Comparison of ENCODE assay signal across 12 mouse cellular contexts in the genomic region with DNA sequence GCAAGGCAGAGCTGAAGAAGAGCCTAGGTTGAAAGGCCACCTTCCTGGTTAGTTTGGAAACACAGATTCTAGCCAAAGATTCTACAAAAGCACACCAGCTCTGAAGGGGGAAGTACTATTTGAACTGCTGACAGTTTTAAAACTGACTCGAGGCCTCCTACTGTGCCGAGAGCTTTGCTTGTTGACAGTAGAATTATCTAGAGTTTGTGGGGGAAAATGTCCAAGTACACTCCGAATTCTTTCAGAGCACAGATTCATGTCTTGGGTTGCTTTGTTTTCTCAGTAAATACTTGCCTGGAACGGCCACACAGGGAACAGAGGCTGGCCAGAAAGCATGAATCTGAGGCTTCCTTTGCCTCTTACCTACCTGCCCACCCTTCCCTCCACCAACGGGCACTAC.
DNase-seq lines count a peak whose midpoint lies in the region; ATAC-seq and TF ChIP-seq lines count a peak whose summit lies in the region.
"Had no signal": no experiment of that assay in that cellular context is flagged by ENCODE, and none has a peak within 500 bp of the region (broad histone marks: within the 10 kb centered on the region; RNA-seq: fewer than 3 reads in every experiment).

No protein-coding gene starts in this region.

- 0 out of 2 replicates have a peak, but pooled peaks cover 7% of the 10 kb centered on the region for H3K36me3 ChIP-seq in embryonic facial prominence, embryonic 10.5 days (replicated peaks)
- H3K36me3 ChIP-seq in stomach, postnatal 0 days (ENCODE audit: control insufficient read depth, insufficient read depth, low read length) = 0 out of 2 replicates have a peak, but pooled peaks cover 2% of the 10 kb centered on the region
- no peaks in the 10 kb centered on the region for H3K36me3 ChIP-seq in forebrain, embryonic 15.5 days
- H3K36me3 ChIP-seq in forebrain, postnatal 0 days (ENCODE audit: insufficient read depth) = no peaks in the 10 kb centered on the region
- H3K36me3 ChIP-seq: hindbrain, embryonic 10.5 days; midbrain, embryonic 10.5 days had no signal

- no peak for TF ChIP-seq CTCF in stomach, postnatal 0 days (IDR thresholded peaks at IDR 0.05; ENCODE audit: low read depth)
- no peak for TF ChIP-seq CTCF in forebrain, postnatal 0 days (IDR thresholded peaks at IDR 0.05; ENCODE audit: low read depth)

- H3K27ac ChIP-seq in embryonic facial prominence, embryonic 10.5 days (replicated peaks) = 0 out of 2 replicates have a peak overlapping the region, but pooled peaks have one; percentile 24
- H3K27ac ChIP-seq in stomach, postnatal 0 days (replicated peaks) = peak overlapping the region; percentile 4; the same call in 1 of the 2 replicates
- no peak overlapping the region for H3K27ac ChIP-seq in forebrain, embryonic 15.5 days (replicated peaks)
- H3K27ac ChIP-seq in forebrain, postnatal 0 days (ENCODE audit: low read depth, low read length) = no peak overlapping the region
- H3K27ac ChIP-seq: hindbrain, embryonic 10.5 days; liver, embryonic 14.5 days; midbrain, embryonic 10.5 days had no signal

- intact Hi-C loops in heart, postnatal 25 days (cut with DNase I) = no loop called here

- peak; percentile 18 to 24 for DNase-seq in heart, adult 18-20 months
- no peak for DNase-seq in heart, postnatal 25 days (ENCODE audit: low spot score)
- peak; percentile 10 for DNase-seq in lung, postnatal 36 days
- no peak for DNase-seq in lung, postnatal 4 days
- no peak for DNase-seq in embryonic facial prominence, embryonic 10.5 days (ENCODE audit: low spot score)
- no peak for DNase-seq in stomach, postnatal 0 days (ENCODE audit: low spot score)
- DNase-seq in forebrain, postnatal 0 days = no peak

- H3K9ac ChIP-seq in stomach, postnatal 0 days (ENCODE audit: low read length) = no peak overlapping the region
- H3K9ac ChIP-seq in forebrain, embryonic 15.5 days (replicated peaks) = no peak overlapping the region
- H3K9ac ChIP-seq in forebrain, postnatal 0 days = no peak overlapping the region
- H3K9ac ChIP-seq: liver, embryonic 14.5 days had no signal

- no peak for ATAC-seq in stomach, postnatal 0 days (ENCODE audit: low FRiP score, low TSS enrichment)
- ATAC-seq in forebrain, embryonic 15.5 days (replicated peaks) = no peak
- no peak for ATAC-seq in forebrain, postnatal 0 days
- ATAC-seq: forebrain, embryonic 14.5 days had no signal

- no peak overlapping the region for H3K4me3 ChIP-seq in embryonic facial prominence, embryonic 10.5 days
- H3K4me3 ChIP-seq in stomach, postnatal 0 days (ENCODE audit: low read depth, low read length) = no peak overlapping the region
- no peak overlapping the region for H3K4me3 ChIP-seq in forebrain, embryonic 15.5 days
- H3K4me3 ChIP-seq in forebrain, postnatal 0 days (ENCODE audit: low read depth, low read length) = no peak overlapping the region
- H3K4me3 ChIP-seq: hindbrain, embryonic 10.5 days; midbrain, embryonic 10.5 days had no signal

- no peak overlapping the region for H3K4me2 ChIP-seq in stomach, postnatal 0 days (replicated peaks; ENCODE audit: low read depth)
- H3K4me2 ChIP-seq in forebrain, embryonic 15.5 days (replicated peaks) = no peak overlapping the region
- H3K4me2 ChIP-seq in forebrain, postnatal 0 days (ENCODE audit: low read depth) = no peak overlapping the region

- WGBS in embryonic facial prominence, embryonic 10.5 days = 63% methylated on average over 5 of the region's 5 CpGs
- WGBS in stomach, postnatal 0 days = 18% methylated on average over 5 of the region's 5 CpGs
- WGBS in forebrain, embryonic 15.5 days = 74% methylated on average over 5 of the region's 5 CpGs
- WGBS in forebrain, postnatal 0 days = 65% methylated on average over 5 of the region's 5 CpGs

- H3K9me3 ChIP-seq in embryonic facial prominence, embryonic 10.5 days = no peaks in the 10 kb centered on the region
- no peaks in the 10 kb centered on the region for H3K9me3 ChIP-seq in stomach, postnatal 0 days (ENCODE audit: control insufficient read depth, low read length)
- no peaks in the 10 kb centered on the region for H3K9me3 ChIP-seq in forebrain, embryonic 15.5 days
- H3K9me3 ChIP-seq in forebrain, postnatal 0 days (ENCODE audit: low read length) = no peaks in the 10 kb centered on the region
- H3K9me3 ChIP-seq: hindbrain, embryonic 10.5 days; midbrain, embryonic 10.5 days had no signal

- TF ChIP-seq EP300 in stomach, postnatal 0 days (optimal IDR thresholded peaks at IDR 0.05) = no peak

- H3K27me3 ChIP-seq in embryonic facial prominence, embryonic 10.5 days (replicated peaks; ENCODE audit: low read depth, poor library complexity, severe bottlenecking) = no peaks in the 10 kb centered on the region
- H3K27me3 ChIP-seq in stomach, postnatal 0 days (ENCODE audit: control insufficient read depth, insufficient read depth, low read length) = no peaks in the 10 kb centered on the region
- no peaks in the 10 kb centered on the region for H3K27me3 ChIP-seq in forebrain, embryonic 15.5 days
- no peaks in the 10 kb centered on the region for H3K27me3 ChIP-seq in forebrain, postnatal 0 days (ENCODE audit: insufficient read depth, low read length)

- no peaks in the 10 kb centered on the region for H3K4me1 ChIP-seq in embryonic facial prominence, embryonic 10.5 days
- H3K4me1 ChIP-seq in stomach, postnatal 0 days (replicated peaks; ENCODE audit: control insufficient read depth, insufficient read depth) = no peaks in the 10 kb centered on the region; the same call in 1 of the 2 replicates
- H3K4me1 ChIP-seq in forebrain, embryonic 15.5 days = no peaks in the 10 kb centered on the region
- H3K4me1 ChIP-seq in forebrain, postnatal 0 days (ENCODE audit: insufficient read depth) = no peaks in the 10 kb centered on the region
- H3K4me1 ChIP-seq: hindbrain, embryonic 10.5 days; midbrain, embryonic 10.5 days had no signal

Comparison
In these comparisons a context has a peak if more than half of its experiments do, and no peak if none do; other contexts are left out.
1. DNase-seq: peak in heart, adult 18-20 months (2 of 2) and lung, postnatal 36 days (single experiment); none in heart, postnatal 25 days (single experiment), lung, postnatal 4 days (0 of 2), embryonic facial prominence, embryonic 10.5 days (single experiment), stomach, postnatal 0 days (single experiment) and forebrain, postnatal 0 days (single experiment).
2. H3K27ac ChIP-seq: peak in embryonic facial prominence, embryonic 10.5 days (single experiment) and stomach, postnatal 0 days (single experiment); none in forebrain, embryonic 15.5 days (single experiment) and forebrain, postnatal 0 days (single experiment).